Mouse (Mus musculus) large intestine, adult 2 months (tissue): Measurements from ENCODE around the gene Tmem132b. TPM values are rescaled to one million over a fixed set of nuclear protein-coding genes. Genes with fewer than 3 reads are reported as not detected.

Experiments used
- DNase-seq: peaks from one replicate; pipeline ENCODE4 v3.0.0-alpha.2; 2012; ENCODE audit warnings: low read depth, low spot score
- WGBS: fragments of 180-500 bp; shearing (Covaris S2); methylation state at CpG from one replicate; pipeline ENCODE4 v1.1.7; 2018; 5-methylcytosine and 5-hydroxymethylcytosine counted together
- polyA plus RNA-seq: library from polyadenylated mRNA; depleted of rRNA; stranded (reverse); fragments of >200 nt; gene quantifications from 2 replicates; pipeline ENCODE4 v1.2.3, GENCODE M21; 2012

The Tmem132b gene
- polyA plus RNA-seq, 1 experiment: 0.12 TPM

- no peak for DNase-seq
- WGBS: 68% methylated on average over 18 of the region's 18 CpGs
Measured at GRCm38 (mm10) chr5:125641531-125642147, 110.1 kb downstream of the Tmem132b start.

GRCm38 (mm10) chr5:125648236-125648635 is 116.7 kb downstream of the Tmem132b start:
- WGBS: 86% methylated on average over 6 of the region's 6 CpGs
- no peak for DNase-seq

DNA sequence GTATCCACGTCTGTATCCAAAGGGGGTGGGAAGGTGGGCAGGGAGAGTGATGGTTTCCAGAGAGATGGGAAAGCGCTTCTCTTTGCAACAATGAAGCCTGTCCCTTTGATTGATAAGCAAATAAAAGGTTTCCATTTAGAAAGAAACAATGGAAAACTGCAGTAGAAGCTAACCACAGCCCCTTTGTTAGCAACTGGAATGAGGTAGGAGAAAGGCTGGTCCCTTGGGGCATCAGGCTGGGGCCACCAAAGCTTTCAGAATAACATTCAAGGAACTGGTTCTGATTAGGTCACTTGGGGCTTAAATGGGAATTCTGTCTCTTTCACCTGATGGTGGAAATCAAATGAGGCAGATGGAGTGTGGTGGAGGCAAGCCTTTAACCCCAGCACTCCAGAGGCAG is 118.4 kb downstream of the Tmem132b start:
- DNase-seq: no peak
- 45% methylated on average over 2 of the region's 2 CpGs for WGBS

- WGBS: 74% methylated on average over 5 of the region's 5 CpGs
- no peak for DNase-seq
Measured at GRCm38 (mm10) chr5:125658101-125658500, 126.5 kb downstream of the Tmem132b start.

DNA sequence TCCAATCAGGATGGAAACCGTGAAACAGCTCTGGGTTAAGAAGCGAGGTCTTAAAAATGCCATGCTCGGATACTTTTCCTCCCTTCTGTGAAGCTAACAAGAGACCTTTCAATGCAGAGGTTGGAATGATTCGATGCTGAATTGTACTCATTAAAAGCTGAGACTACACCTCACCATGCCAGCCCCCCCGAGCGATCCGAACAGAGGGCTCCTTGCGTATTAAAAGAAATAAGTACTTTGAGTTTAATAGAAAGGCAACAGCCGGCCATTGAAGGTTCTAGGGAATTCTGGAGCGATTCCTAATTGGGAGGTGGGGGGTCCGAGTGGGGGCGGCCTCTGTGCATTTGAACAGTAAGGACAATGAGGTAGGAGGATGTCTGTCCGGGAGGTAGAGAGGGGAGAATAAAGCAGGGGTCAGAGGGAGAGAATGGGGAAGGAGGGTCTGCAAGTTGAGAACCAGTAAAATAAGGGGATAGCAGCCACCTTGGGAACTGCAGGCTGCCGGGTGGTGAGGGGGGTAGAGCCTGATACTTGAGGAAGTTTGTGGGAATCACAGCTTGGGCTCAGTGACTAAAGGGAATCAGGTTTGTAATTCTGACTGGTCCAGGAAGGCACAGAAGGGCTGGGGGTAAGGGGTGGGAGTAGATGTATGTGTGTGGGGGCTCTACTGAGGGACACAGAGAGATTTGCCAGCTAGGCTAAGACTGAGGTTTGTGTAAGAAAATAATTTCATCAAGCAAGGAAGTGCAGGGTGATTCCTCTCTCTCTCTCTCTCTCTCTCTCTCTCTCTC is 127.6 kb downstream of the Tmem132b start:
- 68% methylated on average over 14 of the region's 14 CpGs for WGBS
- DNase-seq: no peak

GRCm38 (mm10) chr5:125675623-125676022 is 144.0 kb downstream of the Tmem132b start:
- DNase-seq: no peak
- 51% methylated on average over 13 of the region's 13 CpGs for WGBS

DNA sequence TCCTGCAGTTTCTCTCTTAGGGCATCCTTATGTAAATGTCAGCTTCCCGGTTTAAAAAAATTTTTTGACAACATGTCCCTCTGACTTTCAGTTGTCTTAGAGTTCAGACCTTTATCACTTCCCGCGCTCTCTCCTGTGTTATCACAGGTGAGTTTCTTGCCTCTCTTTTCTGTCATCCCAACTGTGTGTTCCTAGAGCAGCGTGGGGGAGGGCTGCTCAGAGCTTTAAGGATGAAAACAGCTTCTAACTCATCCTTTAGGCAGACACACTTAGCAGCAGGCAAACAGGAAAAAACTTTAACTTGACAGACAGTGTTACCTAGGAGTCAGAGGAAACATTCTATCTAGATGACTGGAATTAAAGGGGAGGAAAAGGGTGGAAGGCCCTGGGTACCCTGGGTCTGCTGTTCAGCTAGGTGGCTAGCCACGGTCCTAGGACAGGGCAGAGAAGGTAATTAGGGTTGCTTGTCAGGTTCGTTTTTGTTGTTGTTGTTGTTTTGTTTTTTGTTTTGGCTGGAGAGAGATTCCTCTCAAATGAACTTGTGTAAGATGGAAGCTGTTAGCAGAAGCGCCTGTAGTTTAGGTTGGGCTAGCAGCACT is 144.6 kb downstream of the Tmem132b start:
- WGBS: 57% methylated on average over 7 of the region's 7 CpGs
- no peak for DNase-seq

DNA sequence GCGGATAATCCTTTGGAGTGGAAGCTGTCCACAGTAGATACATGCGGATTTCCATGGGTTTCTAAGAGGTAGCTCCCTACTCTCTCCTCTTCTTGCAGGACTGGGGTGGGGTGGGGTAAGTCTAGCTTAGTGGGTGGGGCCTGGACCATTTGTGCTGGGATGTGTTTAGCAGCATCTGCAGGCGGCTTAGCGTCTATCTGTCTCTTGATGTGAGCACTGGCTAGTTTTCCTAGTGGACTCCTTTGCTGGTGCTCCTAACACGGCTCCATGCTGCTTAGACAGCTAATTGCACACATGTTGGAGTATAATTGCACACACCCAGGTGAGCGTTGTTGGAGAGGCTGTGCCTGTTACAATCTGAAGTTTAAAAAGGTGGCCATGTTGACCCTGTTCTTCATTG is 149.3 kb downstream of the Tmem132b start:
- WGBS: 87% methylated on average over 6 of the region's 6 CpGs

DNA sequence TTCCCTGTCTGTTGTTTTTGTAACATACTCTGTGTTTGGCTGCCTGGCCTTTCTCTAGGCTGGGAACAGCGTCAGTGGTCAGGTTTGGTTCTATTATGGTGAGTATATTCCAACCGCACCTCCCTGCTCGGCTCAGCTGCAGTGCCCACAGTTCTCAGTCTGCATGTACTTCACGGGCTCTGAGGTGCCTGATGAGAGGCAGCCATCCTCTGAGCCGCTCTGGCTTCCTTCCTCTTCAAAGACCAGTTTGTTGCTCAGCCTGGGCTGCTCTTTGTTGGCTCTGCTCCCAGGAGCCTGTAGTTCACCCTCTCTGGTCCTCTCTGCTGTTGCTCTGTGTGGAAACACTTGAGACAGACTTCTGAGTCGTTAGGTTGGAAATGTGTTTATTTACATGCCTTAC is 151.9 kb downstream of the Tmem132b start:
- DNase-seq: no peak
- WGBS: 58% methylated on average over 6 of the region's 6 CpGs

More for the DNA sequence above, 149.3 kb downstream of the Tmem132b start:
- no peak for DNase-seq

DNA sequence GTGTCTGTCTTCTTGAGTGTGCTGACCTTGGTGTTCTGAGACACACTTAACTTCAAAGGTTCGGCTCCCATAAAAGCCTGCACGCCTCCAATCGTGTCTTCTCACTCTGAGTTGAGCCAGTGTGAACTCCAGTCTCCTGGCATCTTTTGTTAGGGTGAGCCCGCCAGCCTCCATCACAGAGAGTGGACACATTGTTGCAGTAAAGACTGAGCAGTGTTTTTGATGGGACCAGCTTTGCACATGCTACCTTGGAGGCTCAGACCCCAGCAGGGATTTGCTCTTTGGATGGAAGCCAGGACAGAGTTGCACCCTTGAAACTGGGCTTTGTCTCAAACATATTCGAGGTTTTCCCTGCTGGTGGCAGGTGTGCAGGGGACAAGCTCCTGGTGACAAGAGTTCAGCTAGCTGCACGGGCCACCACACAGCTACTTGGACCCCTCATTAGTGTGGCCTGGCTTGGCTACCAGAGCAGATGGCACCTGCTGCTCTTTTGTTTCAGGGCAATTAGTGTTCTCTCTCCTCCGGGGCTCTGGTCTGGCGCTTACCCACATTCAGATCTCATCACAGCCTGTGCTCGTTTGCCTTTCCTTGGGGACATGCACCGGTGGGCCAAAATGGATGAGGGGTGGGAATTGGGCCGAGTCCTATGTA is 154.2 kb downstream of the Tmem132b start:
- 69% methylated on average over 11 of the region's 11 CpGs for WGBS
- DNase-seq: no peak

GRCm38 (mm10) chr5:125692538-125692937 is 161.0 kb downstream of the Tmem132b start:
- 60% methylated on average over 10 of the region's 10 CpGs for WGBS
- no peak for DNase-seq

DNA sequence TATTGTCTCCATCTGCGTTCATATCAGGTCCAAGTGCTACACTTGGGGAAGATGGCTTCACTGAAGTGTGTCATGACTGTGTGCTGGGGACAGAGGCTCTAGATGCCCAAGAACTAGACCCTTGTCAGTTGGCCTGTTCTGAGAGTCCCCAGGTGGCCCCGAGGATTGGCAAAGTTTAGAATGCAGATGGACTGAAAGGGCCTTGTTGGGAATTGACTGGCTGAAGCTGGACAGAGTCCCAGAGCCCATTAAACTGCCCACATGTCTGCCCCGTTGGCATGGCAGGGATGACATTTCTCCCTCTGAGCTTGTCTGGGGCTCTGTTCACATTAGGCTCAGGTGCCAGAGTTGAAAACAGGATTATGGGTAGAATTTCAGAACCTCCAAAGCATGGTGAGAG is 167.8 kb downstream of the Tmem132b start:
- WGBS: 62% methylated on average over 3 of the region's 3 CpGs

DNA sequence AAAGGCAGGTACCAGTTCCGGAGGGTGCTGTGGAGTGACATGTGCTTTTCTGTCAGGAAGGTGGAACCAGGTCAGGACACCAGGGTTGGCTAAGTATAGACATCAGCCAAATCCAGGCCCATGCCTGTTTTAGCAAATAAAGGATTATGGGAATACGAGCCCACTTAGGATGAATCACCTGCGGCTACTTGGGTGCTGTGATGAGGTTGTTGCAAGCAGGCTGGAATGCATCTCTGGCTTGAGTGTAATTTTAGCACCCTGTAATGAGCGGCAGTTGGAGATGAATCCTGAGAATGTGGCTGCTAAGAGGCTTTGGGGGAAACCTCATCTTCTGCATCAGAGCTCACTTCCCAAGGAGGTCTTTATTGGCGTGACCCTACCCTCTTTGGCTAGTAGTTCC is 168.7 kb downstream of the Tmem132b start:
- DNase-seq: no peak
- 86% methylated on average over 5 of the region's 5 CpGs for WGBS

More for the DNA sequence above, 167.8 kb downstream of the Tmem132b start:
- DNase-seq: no peak

GRCm38 (mm10) chr5:125705379-125705778 is 173.8 kb downstream of the Tmem132b start:
- 73% methylated on average over 8 of the region's 8 CpGs for WGBS
- DNase-seq: no peak

- WGBS: 9% methylated on average over 3 of the region's 3 CpGs
- DNase-seq: no peak
Measured at GRCm38 (mm10) chr5:125709160-125709559, 177.6 kb downstream of the Tmem132b start.

DNA sequence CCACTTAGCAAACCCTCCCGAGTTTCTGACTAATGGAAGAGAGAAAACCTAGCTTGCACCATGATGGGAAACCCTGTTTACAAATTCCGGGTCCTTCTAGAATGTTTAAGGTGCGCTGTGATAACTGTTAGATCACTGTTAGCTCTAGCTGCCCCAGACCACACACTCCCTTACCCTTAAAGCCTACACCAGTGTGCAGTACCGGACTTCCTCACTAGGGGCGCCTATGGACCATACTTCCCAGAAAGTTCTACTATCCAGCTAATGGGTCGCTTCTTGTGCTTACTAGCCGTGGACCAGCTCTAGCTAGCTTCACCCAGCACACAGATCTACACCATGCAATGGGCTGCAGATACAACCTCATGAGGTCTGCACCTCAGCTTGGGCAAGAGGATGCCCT is 195.2 kb downstream of the Tmem132b start:
- 83% methylated on average over 7 of the region's 7 CpGs for WGBS
- DNase-seq: no peak

- WGBS: 82% methylated on average over 5 of the region's 5 CpGs
- no peak for DNase-seq
Measured at GRCm38 (mm10) chr5:125727436-125727835, 195.9 kb downstream of the Tmem132b start.

DNA sequence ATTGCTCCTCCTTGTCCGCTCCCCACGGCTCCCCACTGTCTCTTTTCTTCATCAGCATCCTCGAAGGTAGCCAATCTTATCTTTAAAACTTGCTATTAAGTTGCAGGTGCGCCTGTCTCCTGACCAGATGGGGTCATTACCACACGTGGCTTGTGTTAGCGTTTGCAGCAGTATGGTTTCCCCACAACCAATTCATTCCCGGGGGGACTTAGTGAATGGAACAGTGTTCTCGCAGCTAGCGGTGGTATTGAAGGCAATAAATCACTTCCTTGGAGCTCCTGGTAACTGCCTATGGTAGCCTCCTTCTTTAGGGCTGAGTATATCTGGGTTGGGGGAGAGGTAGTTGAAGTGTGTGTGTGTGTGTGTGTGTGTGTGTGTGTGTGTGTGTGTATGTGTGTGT is 196.4 kb downstream of the Tmem132b start:
- 81% methylated on average over 9 of the region's 9 CpGs for WGBS
- DNase-seq: no peak

DNA sequence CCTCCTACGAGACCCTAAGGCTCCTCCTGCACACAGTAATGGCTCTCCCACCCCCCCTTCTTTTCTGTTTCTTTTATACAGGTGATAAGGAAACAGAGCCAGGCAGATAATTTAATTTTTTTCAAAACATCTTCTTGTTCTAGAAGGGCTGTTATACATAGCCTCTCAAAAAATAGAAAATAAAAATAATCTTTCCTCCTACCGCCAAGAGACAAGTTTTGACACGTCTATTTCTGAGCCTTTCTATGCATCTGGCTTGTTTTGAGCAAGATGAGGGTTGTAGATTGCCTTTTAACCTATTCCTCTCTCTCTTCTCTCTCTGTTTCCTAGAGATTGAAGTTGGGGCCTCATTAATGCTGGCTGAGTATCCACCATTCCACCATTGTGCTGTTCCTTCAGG is 196.9 kb downstream of the Tmem132b start:
- WGBS: 84% methylated on average over 3 of the region's 3 CpGs
- no peak for DNase-seq

DNA sequence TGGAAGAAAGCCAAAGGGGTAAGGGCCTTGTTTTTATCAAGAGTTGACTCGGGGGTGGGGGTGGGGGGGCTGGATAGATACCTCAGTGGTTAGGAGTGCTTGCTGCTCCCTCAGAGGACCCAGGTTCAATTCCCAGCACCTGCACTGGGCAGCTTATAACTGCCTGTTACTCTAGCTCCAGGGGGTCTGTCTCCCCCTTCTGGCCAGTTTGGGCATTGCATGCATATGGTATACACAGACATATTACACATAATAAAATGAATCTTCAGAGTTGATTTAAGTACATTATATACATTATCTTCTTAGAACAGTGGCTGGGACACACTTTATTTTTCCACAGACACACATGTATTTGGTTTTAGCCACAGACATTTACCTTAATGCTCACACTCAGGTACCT is 202.2 kb downstream of the Tmem132b start:
- DNase-seq: no peak
- 93% methylated on average over 1 of the region's 1 CpGs for WGBS
